Mouse (Mus musculus): Measurements from ENCODE around the gene Ap1g1.
"Not testable (repeated sequence)": the region's sequence is repeated elsewhere in the genome, so short reads cannot be mapped to it uniquely, and the experiment has no call there.

Ap1g1 gene

GRCm38 (mm10) chr8:109750699-109751098 lies 27.7 kb upstream of the Ap1g1 start:
- no peak overlapping the region for H3K4me3 ChIP-seq (replicated peaks; ENCODE audit: low read length)
- H3K36me3 ChIP-seq (ENCODE audit: insufficient read depth, low read length) = no peaks in the 10 kb centered on the region
- H3K9me3 ChIP-seq (ENCODE audit: low read length) = peaks cover 22% of the 10 kb centered on the region
- TF ChIP-seq CTCF (conservative IDR thresholded peaks at IDR 0.05; ENCODE audit: low read length) = no peak
- no peak for TF ChIP-seq NANOG (IDR thresholded peaks at IDR 0.05; ENCODE audit: borderline replicate concordance, low read length)
- no peak for TF ChIP-seq POU5F1 (IDR thresholded peaks at IDR 0.05; ENCODE audit: borderline replicate concordance, low read length)
- H3K27me3 ChIP-seq (ENCODE audit: insufficient read depth, low read length) = no peaks in the 10 kb centered on the region
- H3K4me1 ChIP-seq (replicated peaks; ENCODE audit: low read depth, low read length) = peaks cover 3% of the 10 kb centered on the region; the same call in 1 of the 2 replicates

- H3K27me3 ChIP-seq (ENCODE audit: insufficient read depth, low read length) = no peaks in the 10 kb centered on the region
- H3K9me3 ChIP-seq (ENCODE audit: low read length) = peaks cover 13% of the 10 kb centered on the region; the same call in 1 of the 2 replicates
- no peak overlapping the region for H3K4me3 ChIP-seq (replicated peaks; ENCODE audit: low read length)
- TF ChIP-seq NANOG (IDR thresholded peaks at IDR 0.05; ENCODE audit: borderline replicate concordance, low read length) (no peak), CTCF (conservative IDR thresholded peaks at IDR 0.05; ENCODE audit: low read length) (no peak), POU5F1 (IDR thresholded peaks at IDR 0.05; ENCODE audit: borderline replicate concordance, low read length) (no peak)
- no peaks in the 10 kb centered on the region for H3K36me3 ChIP-seq (ENCODE audit: insufficient read depth, low read length)
- H3K4me1 ChIP-seq (replicated peaks; ENCODE audit: low read depth, low read length) = peaks cover 3% of the 10 kb centered on the region; the same call in 1 of the 2 replicates
These were observed 26.4 kb upstream of the Ap1g1 start for GRCm38 (mm10) chr8:109751731-109752485.

- H3K36me3 ChIP-seq (ENCODE audit: insufficient read depth, low read length) = no peaks in the 10 kb centered on the region
- no peak overlapping the region for H3K4me3 ChIP-seq (replicated peaks; ENCODE audit: low read length)
- no peaks in the 10 kb centered on the region for H3K27me3 ChIP-seq (ENCODE audit: insufficient read depth, low read length)
- TF ChIP-seq NANOG (IDR thresholded peaks at IDR 0.05; ENCODE audit: borderline replicate concordance, low read length) (no peak), POU5F1 (IDR thresholded peaks at IDR 0.05; ENCODE audit: borderline replicate concordance, low read length) (no peak)
- H3K4me1 ChIP-seq (replicated peaks; ENCODE audit: low read depth, low read length) = peaks cover 3% of the 10 kb centered on the region; the same call in 1 of the 2 replicates
- peaks cover 6% of the 10 kb centered on the region; the same call in 1 of the 2 replicates for H3K9me3 ChIP-seq (ENCODE audit: low read length)
These were observed 23.7 kb upstream of the Ap1g1 start for GRCm38 (mm10) chr8:109754696-109755095.

- H3K4me1 ChIP-seq (replicated peaks; ENCODE audit: low read depth, low read length); H3K27me3 ChIP-seq (ENCODE audit: insufficient read depth, low read length); H3K9me3 ChIP-seq (ENCODE audit: low read length); H3K36me3 ChIP-seq (ENCODE audit: insufficient read depth, low read length); H3K4me3 ChIP-seq (replicated peaks; ENCODE audit: low read length): not testable (repeated sequence)
These were observed 22.8 kb upstream of the Ap1g1 start for GRCm38 (mm10) chr8:109755554-109755953.

- TF ChIP-seq NANOG (IDR thresholded peaks at IDR 0.05; ENCODE audit: borderline replicate concordance, low read length) = no peak
- no peak for TF ChIP-seq CTCF (conservative IDR thresholded peaks at IDR 0.05; ENCODE audit: low read length)
- TF ChIP-seq POU5F1 (IDR thresholded peaks at IDR 0.05; ENCODE audit: borderline replicate concordance, low read length) = no peak
- Histone ChIP-seq H3K9me3 (ENCODE audit: low read length) (peaks cover 12% of the 10 kb centered on the region; the same call in 1 of the 2 replicates), H3K27me3 (ENCODE audit: insufficient read depth, low read length) (no peaks in the 10 kb centered on the region), H3K36me3 (ENCODE audit: insufficient read depth, low read length) (no peaks in the 10 kb centered on the region), H3K4me3 (replicated peaks; ENCODE audit: low read length) (no peak overlapping the region), H3K4me1 (replicated peaks; ENCODE audit: low read depth, low read length) (peaks cover 3% of the 10 kb centered on the region; the same call in 1 of the 2 replicates)
These were observed 21.5 kb upstream of the Ap1g1 start for GRCm38 (mm10) chr8:109756849-109757248.

GRCm38 (mm10) chr8:109759426-109759825 lies 18.9 kb upstream of the Ap1g1 start:
- no peak for TF ChIP-seq NANOG (IDR thresholded peaks at IDR 0.05; ENCODE audit: borderline replicate concordance, low read length)
- no peak for TF ChIP-seq CTCF (conservative IDR thresholded peaks at IDR 0.05; ENCODE audit: low read length)
- TF ChIP-seq POU5F1 (IDR thresholded peaks at IDR 0.05; ENCODE audit: borderline replicate concordance, low read length) = no peak
- no peaks in the 10 kb centered on the region for H3K36me3 ChIP-seq (ENCODE audit: insufficient read depth, low read length)
- no peaks in the 10 kb centered on the region for H3K27me3 ChIP-seq (ENCODE audit: insufficient read depth, low read length)
- peaks cover 33% of the 10 kb centered on the region for H3K9me3 ChIP-seq (ENCODE audit: low read length)
- H3K4me1 ChIP-seq (replicated peaks; ENCODE audit: low read depth, low read length) = no peaks in the 10 kb centered on the region; the same call in 1 of the 2 replicates
- H3K4me3 ChIP-seq (replicated peaks; ENCODE audit: low read length) = no peak overlapping the region

GRCm38 (mm10) chr8:109760221-109760620 lies 18.1 kb upstream of the Ap1g1 start:
- H3K4me3 ChIP-seq (replicated peaks; ENCODE audit: low read length) = no peak overlapping the region
- no peaks in the 10 kb centered on the region for H3K36me3 ChIP-seq (ENCODE audit: insufficient read depth, low read length)
- H3K27me3 ChIP-seq (ENCODE audit: insufficient read depth, low read length) = no peaks in the 10 kb centered on the region
- H3K9me3 ChIP-seq (ENCODE audit: low read length) = peaks cover 28% of the 10 kb centered on the region
- TF ChIP-seq NANOG (IDR thresholded peaks at IDR 0.05; ENCODE audit: borderline replicate concordance, low read length) (no peak), CTCF (conservative IDR thresholded peaks at IDR 0.05; ENCODE audit: low read length) (no peak), POU5F1 (IDR thresholded peaks at IDR 0.05; ENCODE audit: borderline replicate concordance, low read length) (no peak)
- no peaks in the 10 kb centered on the region; the same call in 1 of the 2 replicates for H3K4me1 ChIP-seq (replicated peaks; ENCODE audit: low read depth, low read length)

GRCm38 (mm10) chr8:109764031-109764430 lies 14.3 kb upstream of the Ap1g1 start:
- TF ChIP-seq CTCF (conservative IDR thresholded peaks at IDR 0.05; ENCODE audit: low read length) = no peak
- no peak for TF ChIP-seq POU5F1 (IDR thresholded peaks at IDR 0.05; ENCODE audit: borderline replicate concordance, low read length)
- no peak for TF ChIP-seq NANOG (IDR thresholded peaks at IDR 0.05; ENCODE audit: borderline replicate concordance, low read length)
- Histone ChIP-seq H3K4me1 (replicated peaks; ENCODE audit: low read depth, low read length) (no peaks in the 10 kb centered on the region), H3K4me3 (replicated peaks; ENCODE audit: low read length) (no peak overlapping the region)

GRCm38 (mm10) chr8:109766081-109766480 lies 12.3 kb upstream of the Ap1g1 start:
- Histone ChIP-seq H3K36me3 (ENCODE audit: insufficient read depth, low read length) (no peaks in the 10 kb centered on the region), H3K4me3 (replicated peaks; ENCODE audit: low read length) (no peak overlapping the region), H3K9me3 (ENCODE audit: low read length) (peaks cover 28% of the 10 kb centered on the region), H3K4me1 (replicated peaks; ENCODE audit: low read depth, low read length) (no peaks in the 10 kb centered on the region), H3K27me3 (ENCODE audit: insufficient read depth, low read length) (no peaks in the 10 kb centered on the region; the same call in 1 of the 2 replicates)
- TF ChIP-seq CTCF (conservative IDR thresholded peaks at IDR 0.05; ENCODE audit: low read length) (no peak), POU5F1 (IDR thresholded peaks at IDR 0.05; ENCODE audit: borderline replicate concordance, low read length) (no peak), NANOG (IDR thresholded peaks at IDR 0.05; ENCODE audit: borderline replicate concordance, low read length) (no peak)

More at GRCm38 (mm10) chr8:109764031-109764430, 14.3 kb upstream of the Ap1g1 start:
- Histone ChIP-seq H3K9me3 (ENCODE audit: low read length) (peaks cover 28% of the 10 kb centered on the region), H3K27me3 (ENCODE audit: insufficient read depth, low read length) (no peaks in the 10 kb centered on the region), H3K36me3 (ENCODE audit: insufficient read depth, low read length) (no peaks in the 10 kb centered on the region)

All from E14TG2a.4 (cell line).